Mouse (Mus musculus) testis, adult 2 months (tissue): ENCODE results near the gene Ptrh2.

Experiments
- CTCF ChIP-seq: fragments of 200-500 bp; IDR thresholded peaks from 2 replicates; pipeline ENCODE4 v1.5.1; 2012; ENCODE audit warnings: low read depth, mild to moderate bottlenecking, inconsistent platforms, low read length, moderate library complexity; ENCODE audit not compliant: control insufficient read depth, insufficient read depth, insufficient replicate concordance
- POLR2A ChIP-seq: fragments of 200-500 bp; IDR thresholded peaks from 2 replicates; pipeline ENCODE4 v1.6.1; 2012; ENCODE audit warnings: low read depth, mild to moderate bottlenecking, inconsistent platforms, low read length, moderate library complexity; ENCODE audit not compliant: control insufficient read depth

- TF ChIP-seq CTCF (no peak), POLR2A (no peak)
Observed at GRCm38 (mm10) chr11:86680729-86681128, 3.1 kb upstream of the Ptrh2 start.
